Mouse (Mus musculus): ENCODE measurements around the gene Ildr1. TPM values are rescaled to one million over a fixed set of nuclear protein-coding genes. Genes with fewer than 3 reads are reported as not detected.

The Ildr1 gene
- polyA plus RNA-seq, 1 experiment from 2014 or later: 0.20 TPM

DNA sequence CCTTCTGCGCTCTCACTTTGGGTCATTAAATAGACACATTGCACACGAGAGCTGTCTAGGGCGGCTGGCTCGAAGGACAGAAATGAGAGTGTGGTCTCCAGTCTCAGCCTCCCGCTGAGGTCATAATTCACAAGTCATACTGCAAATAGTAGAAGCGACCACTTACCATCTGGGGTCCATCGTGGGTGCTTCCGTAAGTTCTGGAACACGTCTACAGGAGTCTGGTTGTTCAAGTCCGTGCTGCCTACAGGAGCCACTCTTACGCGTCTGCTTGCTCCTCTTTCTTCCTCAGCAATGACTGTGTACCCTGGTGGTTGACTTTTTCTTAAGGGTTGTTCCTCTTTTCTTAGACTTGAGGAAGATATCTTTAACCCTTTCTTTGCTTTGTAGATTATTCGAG, 28.0 kb upstream of the Ildr1 start, which contains the start of gene Cd86:
TSS of gene Cd86 (minus strand) at position 300 of the 400 bp plus-strand sequence.
- no peak within 1 kb of the TSS for H3K4me2 ChIP-seq (ENCODE audit: low read depth, low read length, severe bottlenecking)
- H3K9me3 ChIP-seq (ENCODE audit: control insufficient read depth, low read length): no peaks in the 10 kb centered on the region
- DNase-seq (ENCODE audit: low spot score) (no peak), ATAC-seq (replicated peaks; ENCODE audit: low FRiP score) (no peak)
- 89% methylated on average over 13 of the region's 13 CpGs for WGBS
- H3K36me3 ChIP-seq (ENCODE audit: control insufficient read depth, insufficient read depth, low read length): no peaks in the 10 kb centered on the region
- H3K9ac ChIP-seq (ENCODE audit: low read length): no peak within 1 kb of the TSS
- H3K4me3 ChIP-seq (ENCODE audit: low read depth, low read length): no peak within 1 kb of the TSS
- no peak within 1 kb of the TSS for H3K27ac ChIP-seq (ENCODE audit: low read depth, low read length)
- H3K4me1 ChIP-seq (replicated peaks; ENCODE audit: control insufficient read depth, insufficient read depth, low read length): no peaks in the 10 kb centered on the region
- H3K27me3 ChIP-seq (ENCODE audit: control insufficient read depth, insufficient read depth, low read length): no peaks in the 10 kb centered on the region

DNA sequence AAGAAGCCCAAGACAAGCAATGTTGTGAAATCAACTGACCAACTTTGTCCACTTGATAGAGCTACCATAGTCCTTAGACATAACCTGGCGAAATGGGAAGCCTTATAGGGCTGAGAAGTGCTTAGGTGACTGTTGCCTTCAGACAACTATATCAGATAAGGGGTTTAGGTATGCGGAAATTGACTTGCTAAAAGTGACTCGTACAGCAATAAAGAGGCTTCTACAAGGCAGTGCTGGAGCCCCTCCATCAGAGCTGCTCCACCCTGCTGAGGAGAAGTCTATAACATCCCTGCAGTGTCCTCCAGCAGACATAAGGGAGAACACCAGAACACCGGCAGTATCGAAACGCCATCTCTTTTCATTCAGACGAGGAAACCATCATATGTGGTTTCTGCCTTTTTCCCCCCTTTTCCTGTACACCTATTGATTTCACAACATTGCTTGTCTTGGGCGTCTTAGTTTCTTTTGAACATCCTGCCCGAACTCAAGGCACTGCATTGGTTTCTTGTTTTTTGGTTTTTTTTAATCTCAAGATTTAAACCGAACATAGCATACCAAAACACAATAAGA, 27.2 kb upstream of the Ildr1 start:
- Histone ChIP-seq H3K36me3 (ENCODE audit: control insufficient read depth, insufficient read depth, low read length) (no peaks in the 10 kb centered on the region), H3K27me3 (ENCODE audit: control insufficient read depth, insufficient read depth, low read length) (no peaks in the 10 kb centered on the region), H3K9me3 (ENCODE audit: control insufficient read depth, low read length) (no peaks in the 10 kb centered on the region), H3K9ac (ENCODE audit: low read length) (no peak overlapping the region), H3K4me2 (ENCODE audit: low read depth, low read length, severe bottlenecking) (no peak overlapping the region), H3K4me3 (ENCODE audit: low read depth, low read length) (no peak overlapping the region), H3K4me1 (replicated peaks; ENCODE audit: control insufficient read depth, insufficient read depth, low read length) (no peaks in the 10 kb centered on the region), H3K27ac (ENCODE audit: low read depth, low read length) (no peak overlapping the region)
- DNase-seq (ENCODE audit: low spot score) (no peak), ATAC-seq (replicated peaks; ENCODE audit: low FRiP score) (no peak)
- 89% methylated on average over 10 of the region's 10 CpGs for WGBS

DNA sequence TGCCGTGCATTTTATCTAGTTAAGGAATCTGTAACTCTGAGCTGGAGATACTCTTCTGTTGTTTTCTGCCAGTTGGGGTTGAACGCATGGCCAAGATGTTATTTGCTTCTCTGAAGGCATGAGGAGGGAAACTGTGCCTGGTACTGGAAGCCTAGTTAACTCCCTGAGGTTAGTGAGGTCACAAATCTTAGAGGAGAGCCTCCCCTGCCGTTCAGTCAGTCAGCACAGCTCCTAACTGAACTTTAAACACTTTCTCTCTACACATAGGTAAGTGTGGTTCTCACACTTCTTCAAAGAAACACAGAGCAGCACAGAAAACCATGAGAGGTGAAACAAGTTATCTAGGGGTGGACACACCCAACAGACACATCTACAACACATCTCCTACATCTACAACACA, 23.2 kb upstream of the Ildr1 start:
- 91% methylated on average over 3 of the region's 3 CpGs for WGBS

DNA sequence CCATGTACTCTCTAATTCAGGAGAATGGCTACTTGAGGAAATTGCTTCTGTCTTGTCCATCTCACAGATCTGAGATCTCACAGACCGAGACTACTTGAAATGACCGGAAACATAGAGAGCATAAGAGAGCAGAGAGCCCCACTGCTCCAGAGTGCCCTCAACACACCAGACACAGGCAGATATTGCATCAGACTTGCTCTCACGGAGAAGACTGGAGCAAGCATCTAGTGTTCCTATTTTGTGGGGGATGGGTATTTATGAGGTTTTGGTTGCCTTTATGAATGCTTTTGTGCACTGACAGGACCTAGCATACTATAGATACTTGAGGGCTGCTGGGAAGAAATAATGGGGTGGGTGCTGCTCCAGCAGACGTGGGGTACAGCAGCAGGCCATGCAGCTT, 20.6 kb upstream of the Ildr1 start:
- Histone ChIP-seq H3K36me3 (ENCODE audit: control insufficient read depth, insufficient read depth, low read length) (no peaks in the 10 kb centered on the region), H3K9ac (ENCODE audit: low read length) (no peak overlapping the region), H3K4me2 (ENCODE audit: low read depth, low read length, severe bottlenecking) (no peak overlapping the region), H3K27me3 (ENCODE audit: control insufficient read depth, insufficient read depth, low read length) (no peaks in the 10 kb centered on the region), H3K4me3 (ENCODE audit: low read depth, low read length) (no peak overlapping the region), H3K4me1 (replicated peaks; ENCODE audit: control insufficient read depth, insufficient read depth, low read length) (no peaks in the 10 kb centered on the region), H3K9me3 (ENCODE audit: control insufficient read depth, low read length) (no peaks in the 10 kb centered on the region), H3K27ac (ENCODE audit: low read depth, low read length) (no peak overlapping the region)
- 87% methylated on average over 4 of the region's 4 CpGs for WGBS
- ATAC-seq (replicated peaks; ENCODE audit: low FRiP score): no peak
- DNase-seq (ENCODE audit: low spot score): no peak

More for the DNA sequence above, 23.2 kb upstream of the Ildr1 start:
- Histone ChIP-seq H3K36me3 (ENCODE audit: control insufficient read depth, insufficient read depth, low read length) (no peaks in the 10 kb centered on the region), H3K9ac (ENCODE audit: low read length) (no peak overlapping the region), H3K4me2 (ENCODE audit: low read depth, low read length, severe bottlenecking) (no peak overlapping the region), H3K4me3 (ENCODE audit: low read depth, low read length) (no peak overlapping the region), H3K27me3 (ENCODE audit: control insufficient read depth, insufficient read depth, low read length) (no peaks in the 10 kb centered on the region), H3K4me1 (replicated peaks; ENCODE audit: control insufficient read depth, insufficient read depth, low read length) (no peaks in the 10 kb centered on the region), H3K27ac (ENCODE audit: low read depth, low read length) (no peak overlapping the region), H3K9me3 (ENCODE audit: control insufficient read depth, low read length) (no peaks in the 10 kb centered on the region)
- DNase-seq (ENCODE audit: low spot score): no peak
- no peak for ATAC-seq (replicated peaks; ENCODE audit: low FRiP score)

DNA sequence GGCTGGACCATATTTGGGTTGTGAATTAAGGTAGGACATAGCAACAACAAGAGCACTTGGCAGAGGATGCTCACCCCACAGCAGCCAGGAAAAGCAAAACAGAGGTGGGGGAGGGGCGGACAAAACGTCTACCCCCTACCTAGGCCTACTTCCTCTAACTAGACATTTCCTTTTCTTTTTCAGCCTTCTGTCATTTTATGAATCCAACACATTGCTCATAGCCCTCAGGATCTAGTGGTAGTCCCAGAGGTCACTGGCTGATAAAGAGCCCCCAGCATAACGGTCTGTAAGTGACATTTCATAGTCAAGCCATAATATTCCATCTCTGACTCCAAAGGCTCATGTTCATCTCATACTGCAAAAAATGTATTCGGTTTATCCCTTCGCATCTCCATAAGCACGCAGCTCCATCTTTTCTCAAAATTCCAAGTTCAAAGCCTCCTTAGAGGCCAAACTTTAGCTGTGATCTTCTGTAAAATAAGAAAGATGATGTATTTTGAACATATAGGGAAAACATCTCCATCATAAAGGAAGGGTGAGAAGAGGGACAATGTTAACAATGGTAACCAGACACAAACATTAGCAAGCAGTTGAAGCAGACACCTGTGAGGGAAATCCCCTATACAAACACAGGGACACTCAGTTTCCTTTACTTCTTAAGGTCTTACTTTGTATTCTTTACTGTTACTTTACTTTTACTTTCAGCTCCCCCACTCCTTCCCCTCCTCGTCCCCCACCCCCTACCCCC, 19.1 kb upstream of the Ildr1 start:
- 76% methylated on average over 7 of the region's 7 CpGs for WGBS
- no peak overlapping the region for H3K4me2 ChIP-seq (ENCODE audit: low read depth, low read length, severe bottlenecking)
- no peak overlapping the region for H3K4me3 ChIP-seq (ENCODE audit: low read depth, low read length)
- H3K27ac ChIP-seq (ENCODE audit: low read depth, low read length): no peak overlapping the region
- H3K27me3 ChIP-seq (ENCODE audit: control insufficient read depth, insufficient read depth, low read length): no peaks in the 10 kb centered on the region
- no peaks in the 10 kb centered on the region for H3K4me1 ChIP-seq (replicated peaks; ENCODE audit: control insufficient read depth, insufficient read depth, low read length)
- H3K36me3 ChIP-seq (ENCODE audit: control insufficient read depth, insufficient read depth, low read length): no peaks in the 10 kb centered on the region
- no peak for ATAC-seq (replicated peaks; ENCODE audit: low FRiP score)
- DNase-seq (ENCODE audit: low spot score): no peak
- H3K9me3 ChIP-seq (ENCODE audit: control insufficient read depth, low read length): no peaks in the 10 kb centered on the region
- no peak overlapping the region for H3K9ac ChIP-seq (ENCODE audit: low read length)

DNA sequence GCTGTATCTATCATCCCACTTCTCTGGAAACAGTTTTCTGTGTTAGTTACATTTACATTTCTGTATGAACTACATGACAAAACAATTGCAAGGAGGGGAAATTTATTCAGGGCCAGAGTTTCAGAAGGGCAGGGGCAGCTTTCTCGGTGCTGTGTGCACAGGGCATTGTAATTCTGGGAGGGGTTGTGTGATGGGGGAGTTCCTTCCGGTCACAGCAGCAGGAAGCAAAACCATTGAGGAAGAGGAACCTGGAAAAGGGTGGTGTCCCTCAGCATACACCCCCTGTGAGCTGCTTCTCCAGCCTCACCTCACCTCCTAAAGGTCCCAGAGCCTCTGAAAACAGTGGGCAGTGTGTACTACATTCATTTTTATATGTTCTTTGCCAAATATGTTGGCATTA, 18.5 kb upstream of the Ildr1 start:
- H3K27ac ChIP-seq (ENCODE audit: low read depth, low read length): no peak overlapping the region
- H3K4me1 ChIP-seq (replicated peaks; ENCODE audit: control insufficient read depth, insufficient read depth, low read length): no peaks in the 10 kb centered on the region
- no peaks in the 10 kb centered on the region for H3K36me3 ChIP-seq (ENCODE audit: control insufficient read depth, insufficient read depth, low read length)
- no peak overlapping the region for H3K4me3 ChIP-seq (ENCODE audit: low read depth, low read length)
- H3K9ac ChIP-seq (ENCODE audit: low read length): no peak overlapping the region
- WGBS: 60% methylated on average over 2 of the region's 2 CpGs
- no peaks in the 10 kb centered on the region for H3K9me3 ChIP-seq (ENCODE audit: control insufficient read depth, low read length)
- ATAC-seq (replicated peaks; ENCODE audit: low FRiP score) (no peak), DNase-seq (ENCODE audit: low spot score) (no peak)
- H3K4me2 ChIP-seq (ENCODE audit: low read depth, low read length, severe bottlenecking): no peak overlapping the region
- no peaks in the 10 kb centered on the region for H3K27me3 ChIP-seq (ENCODE audit: control insufficient read depth, insufficient read depth, low read length)

DNA sequence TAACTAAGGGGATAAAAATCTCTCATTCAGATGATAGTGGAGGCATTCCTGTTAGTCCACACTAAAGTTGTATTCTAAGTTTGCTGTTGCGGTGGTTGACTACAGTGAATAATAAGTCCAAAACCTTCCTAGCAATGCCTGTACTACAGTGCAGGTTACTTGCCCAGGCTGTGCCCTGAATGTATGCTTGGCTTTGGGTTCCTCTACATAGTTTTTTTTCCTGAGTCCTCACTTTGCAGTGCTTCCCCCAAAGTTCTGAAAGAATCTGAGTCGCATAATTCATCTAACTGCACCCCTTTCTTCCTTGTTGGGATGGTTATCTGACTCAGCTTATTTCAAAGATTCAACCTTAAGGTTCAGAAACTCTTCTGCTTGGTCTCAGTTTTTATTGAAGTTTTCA, 17.9 kb upstream of the Ildr1 start:
- Histone ChIP-seq H3K4me3 (ENCODE audit: low read depth, low read length) (no peak overlapping the region), H3K9me3 (ENCODE audit: control insufficient read depth, low read length) (no peaks in the 10 kb centered on the region), H3K27ac (ENCODE audit: low read depth, low read length) (no peak overlapping the region), H3K4me1 (replicated peaks; ENCODE audit: control insufficient read depth, insufficient read depth, low read length) (no peaks in the 10 kb centered on the region), H3K9ac (ENCODE audit: low read length) (no peak overlapping the region), H3K36me3 (ENCODE audit: control insufficient read depth, insufficient read depth, low read length) (no peaks in the 10 kb centered on the region), H3K4me2 (ENCODE audit: low read depth, low read length, severe bottlenecking) (no peak overlapping the region), H3K27me3 (ENCODE audit: control insufficient read depth, insufficient read depth, low read length) (no peaks in the 10 kb centered on the region)
- DNase-seq (ENCODE audit: low spot score) (no peak), ATAC-seq (replicated peaks; ENCODE audit: low FRiP score) (no peak)
- 94% methylated on average over 2 of the region's 2 CpGs for WGBS

DNA sequence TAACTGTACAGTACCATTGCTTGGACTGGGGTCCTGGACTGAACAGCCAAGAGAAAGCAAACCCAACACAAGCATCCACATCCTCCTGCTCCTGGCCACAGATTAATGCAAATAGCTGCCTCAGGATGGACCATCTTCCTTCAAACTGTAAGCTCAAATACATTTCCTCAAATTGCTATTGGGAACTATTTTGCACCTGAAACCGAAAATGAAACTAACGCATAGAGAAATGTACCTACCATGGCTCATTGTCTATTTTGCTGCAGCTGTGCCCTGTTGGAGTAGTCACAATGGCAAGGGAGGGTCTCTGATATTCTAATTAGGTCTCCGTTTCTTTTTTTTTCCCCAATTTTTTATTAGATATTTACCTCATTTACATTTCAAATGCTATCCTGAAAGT, 11.9 kb upstream of the Ildr1 start:
- Histone ChIP-seq H3K27me3 (ENCODE audit: control insufficient read depth, insufficient read depth, low read length) (no peaks in the 10 kb centered on the region), H3K27ac (ENCODE audit: low read depth, low read length) (no peak overlapping the region), H3K9me3 (ENCODE audit: control insufficient read depth, low read length) (no peaks in the 10 kb centered on the region), H3K4me1 (replicated peaks; ENCODE audit: control insufficient read depth, insufficient read depth, low read length) (no peaks in the 10 kb centered on the region), H3K4me3 (ENCODE audit: low read depth, low read length) (no peak overlapping the region), H3K9ac (ENCODE audit: low read length) (no peak overlapping the region), H3K36me3 (ENCODE audit: control insufficient read depth, insufficient read depth, low read length) (no peaks in the 10 kb centered on the region), H3K4me2 (ENCODE audit: low read depth, low read length, severe bottlenecking) (no peak overlapping the region)
- WGBS: 90% methylated on average over 3 of the region's 3 CpGs
- no peak for DNase-seq (ENCODE audit: low spot score)
- ATAC-seq (replicated peaks; ENCODE audit: low FRiP score): no peak
